17 mouse cellular contexts compared by ENCODE assay signal in the genomic region with DNA sequence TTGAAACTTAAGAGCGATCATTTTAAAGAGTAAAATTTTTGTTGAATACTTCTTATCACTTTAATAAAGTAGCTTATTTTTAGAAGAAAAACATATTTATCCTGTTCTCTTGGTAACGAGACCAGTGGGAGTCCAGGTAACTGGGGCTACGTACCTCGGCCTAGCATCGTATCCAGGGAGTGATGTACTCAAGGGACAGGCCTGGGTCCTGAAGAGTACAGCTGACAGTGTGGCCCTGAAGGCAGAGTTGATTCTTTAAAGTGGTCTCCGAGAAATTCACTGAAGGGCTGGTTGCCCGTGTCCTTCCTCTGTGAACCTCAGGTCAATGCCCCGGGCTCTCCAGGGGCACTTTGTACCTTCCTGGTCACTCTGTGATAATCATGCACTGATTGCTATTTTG. TPM values are rescaled to one million over a fixed set of nuclear protein-coding genes. Genes with fewer than 3 reads are reported as not detected.
DNase-seq lines count a peak whose midpoint lies in the region; ATAC-seq and TF ChIP-seq lines count a peak whose summit lies in the region.
"Had no signal": no experiment of that assay in that cellular context is flagged by ENCODE, and none has a peak within 500 bp of the region (broad histone marks: within the 10 kb centered on the region; RNA-seq: fewer than 3 reads in every experiment).

No protein-coding gene starts in this region.

- no peak overlapping the region for H3K9ac ChIP-seq in hindbrain, postnatal 0 days (replicated peaks; ENCODE audit: low read length)
- H3K9ac ChIP-seq in midbrain, embryonic 14.5 days (replicated peaks; ENCODE audit: low read length), result no peak overlapping the region
- H3K9ac ChIP-seq in midbrain, embryonic 11.5 days (ENCODE audit: low read length), result no peak overlapping the region
- H3K9ac ChIP-seq: forebrain, embryonic 13.5 days; forebrain, postnatal 0 days; heart, embryonic 13.5 days had no signal

- no peak for TF ChIP-seq CTCF in hindbrain, postnatal 0 days (IDR thresholded peaks at IDR 0.05; ENCODE audit: low read depth)

- no peak for ATAC-seq in hindbrain, postnatal 0 days
- ATAC-seq in midbrain, embryonic 14.5 days (ENCODE audit: low FRiP score, low TSS enrichment), result no peak
- ATAC-seq in midbrain, embryonic 11.5 days (ENCODE audit: low FRiP score), result no peak
- ATAC-seq: forebrain, embryonic 13.5 days; forebrain, postnatal 0 days; inflammation-experienced regulatory T-cells, adult 6 months; intestine, postnatal 0 days had no signal

- peaks cover 22% of the 10 kb centered on the region for H3K27me3 ChIP-seq in hindbrain, embryonic 10.5 days (ENCODE audit: insufficient read depth, poor library complexity, severe bottlenecking)
- no peaks in the 10 kb centered on the region for H3K27me3 ChIP-seq in hindbrain, postnatal 0 days (ENCODE audit: insufficient read depth, low read length)
- no peaks in the 10 kb centered on the region for H3K27me3 ChIP-seq in midbrain, embryonic 14.5 days (ENCODE audit: control insufficient read depth, insufficient read depth, low read length)
- no peaks in the 10 kb centered on the region for H3K27me3 ChIP-seq in midbrain, embryonic 11.5 days (ENCODE audit: control insufficient read depth, insufficient read depth, low read length)
- H3K27me3 ChIP-seq: forebrain, embryonic 13.5 days had no signal

- no peak overlapping the region for H3K4me2 ChIP-seq in hindbrain, postnatal 0 days (ENCODE audit: low read depth, low read length)
- H3K4me2 ChIP-seq in midbrain, embryonic 14.5 days (ENCODE audit: low read length), result no peak overlapping the region
- H3K4me2 ChIP-seq in midbrain, embryonic 11.5 days, result no peak overlapping the region
- H3K4me2 ChIP-seq: forebrain, embryonic 13.5 days; heart, embryonic 13.5 days had no signal

- no peaks in the 10 kb centered on the region for H3K9me3 ChIP-seq in hindbrain, embryonic 10.5 days
- no peaks in the 10 kb centered on the region for H3K9me3 ChIP-seq in hindbrain, postnatal 0 days (ENCODE audit: low read length)
- no peaks in the 10 kb centered on the region for H3K9me3 ChIP-seq in midbrain, embryonic 14.5 days (ENCODE audit: control insufficient read depth, low read length)
- H3K9me3 ChIP-seq in midbrain, embryonic 11.5 days (ENCODE audit: control insufficient read depth, low read length), result no peaks in the 10 kb centered on the region
- H3K9me3 ChIP-seq: embryonic facial prominence, embryonic 10.5 days; forebrain, embryonic 13.5 days; heart, embryonic 13.5 days had no signal

- no peak overlapping the region for H3K4me3 ChIP-seq in hindbrain, embryonic 10.5 days
- no peak overlapping the region for H3K4me3 ChIP-seq in hindbrain, postnatal 0 days (ENCODE audit: low read length)
- no peak overlapping the region for H3K4me3 ChIP-seq in midbrain, embryonic 14.5 days (replicated peaks; ENCODE audit: low read depth, low read length)
- H3K4me3 ChIP-seq in midbrain, embryonic 11.5 days (ENCODE audit: low read depth, low read length), result no peak overlapping the region
- H3K4me3 ChIP-seq: embryonic facial prominence, embryonic 10.5 days; forebrain, embryonic 13.5 days; heart, embryonic 13.5 days had no signal

- peak; percentile 14 for DNase-seq in cerebellum, adult 9-10 months
- DNase-seq in cerebellum, adult 11-12 months, result no peak
- DNase-seq in hindbrain, embryonic 10.5 days (ENCODE audit: low spot score), result no peak
- no peak for DNase-seq in hindbrain, postnatal 0 days (ENCODE audit: low spot score)
- no peak for DNase-seq in midbrain, embryonic 14.5 days
- DNase-seq in midbrain, embryonic 11.5 days (ENCODE audit: low spot score, missing footprints), result no peak
- no peak for DNase-seq in lung, adult 18-20 months
- DNase-seq: adrenal gland, postnatal 10 days; cerebellum, adult 11 months; forebrain, postnatal 0 days; gastrocnemius, postnatal 14 days had no signal

- peaks cover 77% of the 10 kb centered on the region for H3K4me1 ChIP-seq in hindbrain, embryonic 10.5 days (replicated peaks)
- peaks cover 27% of the 10 kb centered on the region for H3K4me1 ChIP-seq in hindbrain, postnatal 0 days (ENCODE audit: insufficient read depth, low read length)
- peaks cover 38% of the 10 kb centered on the region for H3K4me1 ChIP-seq in midbrain, embryonic 14.5 days (ENCODE audit: control insufficient read depth, insufficient read depth, low read length)
- H3K4me1 ChIP-seq in midbrain, embryonic 11.5 days (ENCODE audit: control insufficient read depth, insufficient read depth, low read length), result peaks cover 20% of the 10 kb centered on the region

- 68% methylated on average over 8 of the region's 8 CpGs for WGBS in hindbrain, embryonic 10.5 days
- 50% methylated on average over 8 of the region's 8 CpGs for WGBS in hindbrain, postnatal 0 days
- WGBS in midbrain, embryonic 14.5 days, result 62% methylated on average over 8 of the region's 8 CpGs
- WGBS in midbrain, embryonic 11.5 days, result 80% methylated on average over 8 of the region's 8 CpGs

- H3K27ac ChIP-seq in hindbrain, embryonic 10.5 days, result peak overlapping the region; percentile 87
- no peak overlapping the region for H3K27ac ChIP-seq in hindbrain, postnatal 0 days
- peak overlapping the region; percentile 20; the same call in 1 of the 2 replicates for H3K27ac ChIP-seq in midbrain, embryonic 14.5 days (replicated peaks; ENCODE audit: low read depth, low read length)
- no peak overlapping the region for H3K27ac ChIP-seq in midbrain, embryonic 11.5 days (ENCODE audit: low read depth, low read length)
- H3K27ac ChIP-seq: heart, embryonic 13.5 days had no signal

- H3K36me3 ChIP-seq in hindbrain, embryonic 10.5 days, result peaks cover 28% of the 10 kb centered on the region; the same call in 1 of the 2 replicates
- H3K36me3 ChIP-seq in hindbrain, postnatal 0 days (ENCODE audit: insufficient read depth, low read length), result no peaks in the 10 kb centered on the region
- H3K36me3 ChIP-seq in midbrain, embryonic 14.5 days (ENCODE audit: control insufficient read depth, insufficient read depth, low read length), result 0 out of 2 replicates have a peak, but pooled peaks cover 3% of the 10 kb centered on the region
- no peaks in the 10 kb centered on the region for H3K36me3 ChIP-seq in midbrain, embryonic 11.5 days (ENCODE audit: control insufficient read depth, insufficient read depth, low read length)
- H3K36me3 ChIP-seq: embryonic facial prominence, embryonic 10.5 days; heart, embryonic 13.5 days had no signal

RNA-seq across cellular contexts. Expression of a gene that starts 6.4 kb away (rescaled TPM):
- polyA plus RNA-seq in hindbrain, embryonic 10.5 days (2016; fragmentation: Nextera tagmentation; extraction: Ambion mirVana), result 17.0 and 29.0 TPM in 2 replicates
- total RNA-seq in hindbrain, postnatal 0 days (2014; rRNA removed), result 210 and 223 TPM in 2 replicates
- polyA plus RNA-seq in hindbrain, postnatal 0 days (2015; fragmentation: Nextera tagmentation; extraction: Ambion mirVana), result 139 and 155 TPM in 2 replicates
- 64.2 and 93.4 TPM in 2 replicates for polyA plus RNA-seq in midbrain, embryonic 14.5 days (2014; fragmentation: Nextera tagmentation; extraction: Ambion mirVana)
- polyA plus RNA-seq in midbrain, embryonic 11.5 days (2014; fragmentation: Nextera tagmentation; extraction: Ambion mirVana), result 16.5 and 16.7 TPM in 2 replicates
- total RNA-seq: MEL had no signal

Comparison
In these comparisons a context has a peak if more than half of its experiments do, and no peak if none do; other contexts are left out.
1. H3K27ac ChIP-seq: peak in hindbrain, embryonic 10.5 days (single experiment) and midbrain, embryonic 14.5 days (single experiment); none in hindbrain, postnatal 0 days (single experiment) and midbrain, embryonic 11.5 days (single experiment).